Mouse (Mus musculus) heart, postnatal 0 days (tissue): ENCODE data around the gene Efcab3. TPM values are rescaled to one million over a fixed set of nuclear protein-coding genes. Genes with fewer than 3 reads are reported as not detected.
A peak's percentile ranks its signal among the peaks of the same experiment; 100 is the strongest.

Experiments used
- ATAC-seq: fragments of 200-750 bp; cut with Nextera tagmentation; 2 replicates; pipeline ENCODE4 v1.8.0; 2017; ENCODE audit warnings: low read depth, moderate number of reproducible peaks, moderate library complexity; ENCODE audit not compliant: insufficient read depth
- DNase-seq: peaks from one replicate; pipeline ENCODE4 v3.0.0-alpha.2; 2016; ENCODE audit warnings: low spot score
- H3K27ac ChIP-seq: fragments of 300-500 bp; sonication (generic); 2 replicates; pipeline ENCODE4 v1.5.1; 2014; ENCODE audit warnings: low read depth, mild to moderate bottlenecking
- H3K27me3 ChIP-seq: fragments of 300-500 bp; sonication (generic); 2 replicates; pipeline ENCODE4 v1.6.1; 2014; ENCODE audit warnings: low read length, mixed read lengths; ENCODE audit not compliant: control insufficient read depth, insufficient read depth
- H3K36me3 ChIP-seq: fragments of 300-500 bp; sonication (generic); replicated peaks from 2 replicates; pipeline ENCODE4 v1.6.1; 2014; ENCODE audit warnings: low read length, mixed read lengths; ENCODE audit not compliant: control insufficient read depth, insufficient read depth
- H3K4me1 ChIP-seq: fragments of 300-500 bp; sonication (generic); 2 replicates; pipeline ENCODE4 v1.6.1; 2014; ENCODE audit warnings: antibody characterized with exemption; ENCODE audit not compliant: control insufficient read depth, insufficient read depth
- H3K4me2 ChIP-seq: fragments of 300-500 bp; sonication (generic); 2 replicates; pipeline ENCODE4 v1.6.1; 2014; ENCODE audit warnings: low read depth, mild to moderate bottlenecking, low read length, moderate library complexity
- H3K4me3 ChIP-seq: fragments of 300-500 bp; sonication (generic); 2 replicates; pipeline ENCODE4 v1.5.1; 2014; ENCODE audit warnings: low read depth, low read length
- H3K9ac ChIP-seq: fragments of 300-500 bp; sonication (generic); replicated peaks from 2 replicates; pipeline ENCODE4 v1.6.1; 2014; ENCODE audit warnings: low read depth, low read length, mixed read lengths
- H3K9me3 ChIP-seq: fragments of 300-500 bp; sonication (generic); replicated peaks from 2 replicates; pipeline ENCODE4 v1.6.1; 2016; ENCODE audit warnings: low read length; ENCODE audit not compliant: control insufficient read depth
- CTCF ChIP-seq: IDR thresholded peaks from 2 replicates; pipeline ENCODE4 v1.5.1; 2016; ENCODE audit warnings: antibody characterized with exemption, control low read depth, low read depth
- EP300 ChIP-seq: IDR thresholded peaks from 2 replicates; pipeline ENCODE4 v1.6.1; 2016; ENCODE audit warnings: antibody characterized with exemption, low read depth
- WGBS: fragments of 180-500 bp; shearing (Covaris S2); extraction: QIAGEN DNeasy Blood & Tissue Kit; methylation state at CpG from one replicate; pipeline ENCODE4 v1.1.7; 2014; 5-methylcytosine and 5-hydroxymethylcytosine counted together
- polyA plus RNA-seq: library from polyadenylated mRNA; unstranded; fragments of >200 nt; fragmentation: Nextera tagmentation; extraction: Ambion mirVana; gene quantifications from 2 replicates; pipeline ENCODE4 v1.2.1, GENCODE M21; 2015
- total RNA-seq: library from RNA; depleted of rRNA; stranded (reverse); fragments of >200 nt; gene quantifications from 2 replicates; pipeline ENCODE4 v1.2.3, GENCODE M21; 2014; ENCODE audit warnings: low replicate concordance

The Efcab3 gene
- total and polyA plus RNA-seq, 2 experiments from 2014 or later = not detected

DNA sequence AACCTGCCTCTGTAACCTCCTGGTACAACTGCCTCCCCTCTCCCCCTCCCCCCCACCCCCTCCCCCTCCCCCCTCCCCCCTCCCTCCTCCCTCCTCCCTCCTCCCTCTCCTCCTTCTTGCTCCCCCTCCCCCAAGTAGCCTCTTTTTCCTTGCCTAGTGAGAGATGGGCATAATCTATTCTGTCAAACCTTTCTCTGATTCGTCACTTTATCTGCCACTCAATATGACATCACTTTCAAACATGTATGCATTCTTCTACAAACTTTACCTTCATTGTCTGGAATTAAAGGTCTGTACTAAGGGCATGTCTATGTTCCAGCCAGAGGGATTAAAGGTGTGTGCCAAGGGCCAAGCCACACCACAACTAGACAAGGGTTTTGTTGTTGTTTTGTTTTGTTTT lies 86.4 kb downstream of the Efcab3 start:
- Histone ChIP-seq H3K27me3 (no peaks in the 10 kb centered on the region), H3K4me1 (0 out of 2 replicates have a peak, but pooled peaks cover 6% of the 10 kb centered on the region), H3K27ac (no peak overlapping the region), H3K4me3 (no peak overlapping the region), H3K4me2 (no peak overlapping the region), H3K9ac (no peak overlapping the region), H3K9me3 (no peaks in the 10 kb centered on the region), H3K36me3 (no peaks in the 10 kb centered on the region)
- TF ChIP-seq EP300 = no peak
- TF ChIP-seq CTCF = no peak
- 100% methylated on average over 1 of the region's 1 CpGs for WGBS
- DNase-seq (no peak), ATAC-seq (no peak)

DNA sequence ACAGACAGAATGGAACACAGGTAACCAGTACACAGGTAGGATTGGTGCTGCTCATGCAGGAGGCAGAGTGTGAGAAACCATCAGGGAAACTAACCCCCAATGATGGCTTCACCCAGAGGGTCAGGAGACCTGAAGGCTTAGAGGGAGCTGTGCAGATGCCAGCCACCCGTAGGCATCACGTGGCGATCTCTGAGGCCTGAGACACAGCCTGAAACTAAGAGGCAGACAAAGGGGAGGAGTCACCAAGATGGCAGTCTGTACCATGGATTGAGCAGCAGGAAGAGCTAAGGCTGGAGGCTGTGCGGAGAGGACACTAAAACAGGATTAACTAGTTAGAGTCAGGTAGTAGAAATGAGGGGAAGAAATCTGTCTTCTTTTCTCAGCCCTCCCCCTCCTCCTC lies 87.3 kb downstream of the Efcab3 start:
- Histone ChIP-seq H3K4me1 (0 out of 2 replicates have a peak, but pooled peaks cover 6% of the 10 kb centered on the region), H3K36me3 (no peaks in the 10 kb centered on the region), H3K9me3 (no peaks in the 10 kb centered on the region), H3K4me2 (no peak overlapping the region), H3K4me3 (no peak overlapping the region), H3K27me3 (no peaks in the 10 kb centered on the region), H3K27ac (no peak overlapping the region), H3K9ac (no peak overlapping the region)
- 61% methylated on average over 4 of the region's 4 CpGs for WGBS
- TF ChIP-seq CTCF (no peak), EP300 (no peak)
- ATAC-seq = no peak
- no peak for DNase-seq

DNA sequence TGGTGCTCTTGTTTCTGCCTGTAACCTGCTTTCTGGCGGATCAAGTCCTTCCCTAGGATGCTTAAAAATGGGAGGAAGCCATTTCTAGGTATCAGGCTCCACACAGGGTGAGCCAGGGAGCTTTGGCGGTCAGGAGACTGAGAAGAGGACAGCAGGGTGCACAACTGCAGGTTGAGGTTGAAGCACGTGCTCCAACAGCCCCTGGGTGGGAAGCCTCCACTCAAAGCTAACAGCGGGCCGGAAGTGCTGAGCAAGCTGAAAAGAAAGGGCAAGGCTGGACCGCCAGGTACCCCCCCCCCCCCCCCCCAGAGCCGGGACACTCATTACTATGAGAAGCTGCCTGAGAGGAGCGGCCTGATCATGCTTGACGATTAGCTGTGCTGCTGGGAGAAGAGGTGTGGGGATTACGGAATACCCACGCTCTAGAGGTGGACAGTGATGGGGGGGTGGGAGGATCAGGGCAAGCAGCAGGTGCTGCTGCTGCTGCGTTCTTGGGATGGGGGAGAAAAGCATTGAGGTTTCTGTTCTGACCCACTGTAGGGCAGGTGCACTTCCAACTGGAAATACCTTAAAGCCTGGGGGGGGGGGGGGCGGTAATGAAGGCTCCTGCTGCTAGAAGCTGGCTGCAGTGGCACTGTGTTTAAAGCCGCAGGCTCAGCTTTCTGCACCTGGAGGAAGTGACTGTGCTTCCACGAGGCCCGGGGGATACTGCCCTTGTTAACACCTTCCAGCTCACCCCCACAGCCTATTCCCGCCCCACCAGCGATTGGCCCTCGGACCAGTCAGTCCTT lies 88.0 kb downstream of the Efcab3 start:
- WGBS = 20% methylated on average over 18 of the region's 19 CpGs

DNA sequence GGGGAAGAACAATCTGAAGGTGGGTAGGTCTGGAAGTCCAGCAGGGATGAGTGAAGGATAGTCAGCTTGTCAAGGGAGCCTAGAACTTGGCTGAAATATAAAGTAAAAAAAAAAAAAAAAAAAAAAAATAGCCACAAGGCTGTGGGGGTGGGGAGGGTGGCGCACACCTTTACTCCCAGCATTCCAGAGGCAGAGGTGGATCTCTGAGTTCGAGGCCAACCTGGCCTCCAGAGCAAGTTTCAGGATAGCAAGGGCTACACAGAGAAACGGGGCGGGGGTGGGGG lies 88.6 kb downstream of the Efcab3 start:
- Histone ChIP-seq H3K36me3 (no peaks in the 10 kb centered on the region), H3K27me3 (no peaks in the 10 kb centered on the region), H3K9me3 (no peaks in the 10 kb centered on the region), H3K4me1 (peaks cover 6% of the 10 kb centered on the region; the same call in 1 of the 2 replicates), H3K9ac (no peak overlapping the region), H3K27ac (no peak overlapping the region), H3K4me3 (no peak overlapping the region), H3K4me2 (no peak overlapping the region; the same call in 1 of the 2 replicates)
- TF ChIP-seq EP300 (no peak), CTCF (no peak)
- no peak for ATAC-seq
- no peak for DNase-seq
- 31% methylated on average over 2 of the region's 4 CpGs for WGBS

More for the DNA sequence above, 88.0 kb downstream of the Efcab3 start:
- TF ChIP-seq EP300 = no peak
- no peak for TF ChIP-seq CTCF
- no peak overlapping the region for H3K9ac ChIP-seq
- 0 out of 2 replicates have a peak, but pooled peaks cover 6% of the 10 kb centered on the region for H3K4me1 ChIP-seq
- peak overlapping the region; percentile 44 for H3K4me2 ChIP-seq
- H3K27ac ChIP-seq = no peak overlapping the region; the same call in 1 of the 2 replicates
- DNase-seq = no peak
- no peaks in the 10 kb centered on the region for H3K9me3 ChIP-seq
- ATAC-seq = no peak
- no peak overlapping the region; the same call in 1 of the 2 replicates for H3K4me3 ChIP-seq
- H3K36me3 ChIP-seq = no peaks in the 10 kb centered on the region
- no peaks in the 10 kb centered on the region for H3K27me3 ChIP-seq

DNA sequence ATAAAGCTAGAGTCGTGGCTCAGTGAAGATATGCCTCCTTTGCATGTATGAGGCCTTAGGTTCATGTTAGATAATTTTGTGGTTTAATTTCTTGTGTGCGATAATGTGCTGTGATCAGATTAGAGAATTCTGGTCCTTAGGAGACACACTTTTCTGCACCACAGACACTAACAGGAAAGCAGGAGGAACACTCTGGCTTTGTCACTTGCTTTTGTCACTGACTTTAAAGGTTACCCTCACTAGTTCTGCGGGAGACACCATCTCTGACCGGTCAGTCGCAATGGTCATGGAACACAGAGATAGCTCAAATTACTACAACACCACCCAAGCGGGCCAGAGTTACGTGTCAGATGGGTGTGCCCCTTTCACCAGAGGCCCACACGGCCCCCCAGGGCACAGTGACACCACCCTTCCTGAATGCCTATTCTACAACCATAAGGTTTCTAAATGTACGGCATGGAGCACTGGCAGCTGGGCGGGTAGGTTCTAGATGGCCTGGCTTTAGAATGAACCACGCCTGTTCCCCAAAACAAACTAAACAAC lies 89.0 kb downstream of the Efcab3 start:
- no peak overlapping the region for H3K27ac ChIP-seq
- H3K36me3 ChIP-seq = no peaks in the 10 kb centered on the region
- 86% methylated on average over 11 of the region's 11 CpGs for WGBS
- H3K27me3 ChIP-seq = no peaks in the 10 kb centered on the region
- no peak for DNase-seq
- no peak overlapping the region for H3K4me2 ChIP-seq
- no peak for TF ChIP-seq EP300
- TF ChIP-seq CTCF = no peak
- no peak overlapping the region for H3K4me3 ChIP-seq
- no peak overlapping the region for H3K9ac ChIP-seq
- H3K9me3 ChIP-seq = no peaks in the 10 kb centered on the region
- no peak for ATAC-seq
- peaks cover 6% of the 10 kb centered on the region; the same call in 1 of the 2 replicates for H3K4me1 ChIP-seq
